Mouse (Mus musculus): Measurements from ENCODE around the gene Izumo4.
A peak's percentile ranks its signal among the peaks of the same experiment; 100 is the strongest.

Izumo4 gene

GRCm38 (mm10) chr10:80687850-80688249 is 14.1 kb upstream of the Izumo4 start:
- peak; percentile 67 to 72 for DNase-seq

- DNase-seq: peak; percentile 55 to 58
These were observed 9.5 kb upstream of the Izumo4 start for GRCm38 (mm10) chr10:80692249-80693165.

- DNase-seq: peak; percentile 25 to 47
These were observed 8.5 kb upstream of the Izumo4 start for GRCm38 (mm10) chr10:80693401-80694045.

GRCm38 (mm10) chr10:80694159-80694938 is 7.6 kb upstream of the Izumo4 start:
- DNase-seq: peak; percentile 35 to 53

GRCm38 (mm10) chr10:80695186-80695585 is 6.8 kb upstream of the Izumo4 start:
- DNase-seq: peak; percentile 83 to 89

GRCm38 (mm10) chr10:80695801-80696501 is 6.0 kb upstream of the Izumo4 start:
- DNase-seq: peak; percentile 57 to 65

- peak; percentile 36 to 46 for DNase-seq
These were observed 5.2 kb upstream of the Izumo4 start for GRCm38 (mm10) chr10:80696502-80697392.

GRCm38 (mm10) chr10:80697393-80697787 is 4.6 kb upstream of the Izumo4 start:
- peak in 1 of 2 experiments; percentile 27 for DNase-seq

GRCm38 (mm10) chr10:80697812-80698211 is 4.2 kb upstream of the Izumo4 start:
- peak; percentile 23 to 42 for DNase-seq

GRCm38 (mm10) chr10:80698605-80699004 is 3.4 kb upstream of the Izumo4 start:
- DNase-seq: peak; percentile 30 to 44

GRCm38 (mm10) chr10:80700038-80700504 is 1.9 kb upstream of the Izumo4 start:
- DNase-seq: peak; percentile 26 to 46

- DNase-seq: peak; percentile 64 to 73
These were observed 1.3 kb upstream of the Izumo4 start for GRCm38 (mm10) chr10:80700732-80701131.

- peak; percentile 89 to 92 for DNase-seq
These were observed 779 bp downstream of the Izumo4 start for GRCm38 (mm10) chr10:80702536-80703390.

- DNase-seq: peak in 1 of 2 experiments; percentile 38
These were observed 1.7 kb downstream of the Izumo4 start for GRCm38 (mm10) chr10:80703643-80704042.

GRCm38 (mm10) chr10:80704418-80704817 is 2.4 kb downstream of the Izumo4 start:
- DNase-seq: peak in 1 of 2 experiments; percentile 21

- DNase-seq: no peak
These were observed 3.0 kb downstream of the Izumo4 start for GRCm38 (mm10) chr10:80705033-80705432.

- no peak for DNase-seq
These were observed 3.5 kb downstream of the Izumo4 start for GRCm38 (mm10) chr10:80705479-80705878.

- DNase-seq: no peak
These were observed 8.8 kb downstream of the Izumo4 start for GRCm38 (mm10) chr10:80710834-80711233.

GRCm38 (mm10) chr10:80717281-80717680 is 15.3 kb downstream of the Izumo4 start:
- no peak for DNase-seq
